Mouse (Mus musculus) midbrain, postnatal 0 days (tissue): ENCODE results near the gene Catip. TPM values are rescaled to one million over a fixed set of nuclear protein-coding genes. Genes with fewer than 3 reads are reported as not detected.

Experiments used
- ATAC-seq: fragments of 200-750 bp; cut with Nextera tagmentation; 2 replicates; pipeline ENCODE4 v1.8.0; 2017; ENCODE audit warnings: moderate number of reproducible peaks, mild to moderate bottlenecking, moderate TSS enrichment, moderate library complexity; ENCODE audit not compliant: low FRiP score
- DNase-seq: peaks from one replicate; pipeline ENCODE4 v3.0.0-alpha.2; 2015; ENCODE audit warnings: low spot score
- H3K27ac ChIP-seq: fragments of 300-500 bp; sonication (generic); 2 replicates; pipeline ENCODE4 v1.5.1; 2014; ENCODE audit warnings: low read depth, mild to moderate bottlenecking, low read length, mixed read lengths
- H3K27me3 ChIP-seq: fragments of 300-500 bp; sonication (generic); 2 replicates; pipeline ENCODE4 v1.6.1; 2014; ENCODE audit warnings: low read length, control low read depth, mixed read lengths; ENCODE audit not compliant: insufficient read depth
- H3K36me3 ChIP-seq: fragments of 300-500 bp; sonication (generic); 2 replicates; pipeline ENCODE4 v1.6.1; 2014; ENCODE audit warnings: low read length, control low read depth, mixed read lengths; ENCODE audit not compliant: insufficient read depth
- H3K4me1 ChIP-seq: fragments of 300-500 bp; sonication (generic); 2 replicates; pipeline ENCODE4 v1.6.1; 2014; ENCODE audit warnings: mild to moderate bottlenecking, control low read depth, antibody characterized with exemption, low read length, mixed read lengths; ENCODE audit not compliant: insufficient read depth
- H3K4me2 ChIP-seq: fragments of 300-500 bp; sonication (generic); 2 replicates; pipeline ENCODE4 v1.6.1; 2014; ENCODE audit warnings: low read depth, mild to moderate bottlenecking, low read length, mixed read lengths; ENCODE audit not compliant: poor library complexity, severe bottlenecking
- H3K4me3 ChIP-seq: fragments of 300-500 bp; sonication (generic); 2 replicates; pipeline ENCODE4 v1.5.1; 2014; ENCODE audit warnings: low read depth, mild to moderate bottlenecking, low read length, moderate library complexity
- H3K9ac ChIP-seq: fragments of 300-500 bp; sonication (generic); replicated peaks from 2 replicates; pipeline ENCODE4 v1.6.1; 2014; ENCODE audit warnings: mild to moderate bottlenecking, low read length, moderate library complexity, mixed read lengths; ENCODE audit not compliant: poor library complexity, severe bottlenecking
- H3K9me3 ChIP-seq: fragments of 300-500 bp; sonication (generic); 2 replicates; pipeline ENCODE4 v1.6.1; 2016; ENCODE audit warnings: low read length, control low read depth
- CTCF ChIP-seq: IDR thresholded peaks from 2 replicates; pipeline ENCODE4 v1.5.1; 2016; ENCODE audit warnings: antibody characterized with exemption, mild to moderate bottlenecking
- WGBS: fragments of 180-500 bp; shearing (Covaris S2); extraction: QIAGEN DNeasy Blood & Tissue Kit; methylation state at CpG from one replicate; pipeline ENCODE4 v1.1.7; 2014; 5-methylcytosine and 5-hydroxymethylcytosine counted together
- polyA plus RNA-seq: library from polyadenylated mRNA; unstranded; fragments of >200 nt; fragmentation: Nextera tagmentation; extraction: Ambion mirVana; gene quantifications from 2 replicates; pipeline ENCODE4 v1.2.1, GENCODE M21; 2015
- total RNA-seq: library from RNA; depleted of rRNA; stranded (reverse); fragments of >200 nt; gene quantifications from 2 replicates; pipeline ENCODE4 v1.2.3, GENCODE M21; 2014

Gene Catip
- total and polyA plus RNA-seq, 2 experiments from 2014 or later: 2.4 to 4.0 TPM

DNA sequence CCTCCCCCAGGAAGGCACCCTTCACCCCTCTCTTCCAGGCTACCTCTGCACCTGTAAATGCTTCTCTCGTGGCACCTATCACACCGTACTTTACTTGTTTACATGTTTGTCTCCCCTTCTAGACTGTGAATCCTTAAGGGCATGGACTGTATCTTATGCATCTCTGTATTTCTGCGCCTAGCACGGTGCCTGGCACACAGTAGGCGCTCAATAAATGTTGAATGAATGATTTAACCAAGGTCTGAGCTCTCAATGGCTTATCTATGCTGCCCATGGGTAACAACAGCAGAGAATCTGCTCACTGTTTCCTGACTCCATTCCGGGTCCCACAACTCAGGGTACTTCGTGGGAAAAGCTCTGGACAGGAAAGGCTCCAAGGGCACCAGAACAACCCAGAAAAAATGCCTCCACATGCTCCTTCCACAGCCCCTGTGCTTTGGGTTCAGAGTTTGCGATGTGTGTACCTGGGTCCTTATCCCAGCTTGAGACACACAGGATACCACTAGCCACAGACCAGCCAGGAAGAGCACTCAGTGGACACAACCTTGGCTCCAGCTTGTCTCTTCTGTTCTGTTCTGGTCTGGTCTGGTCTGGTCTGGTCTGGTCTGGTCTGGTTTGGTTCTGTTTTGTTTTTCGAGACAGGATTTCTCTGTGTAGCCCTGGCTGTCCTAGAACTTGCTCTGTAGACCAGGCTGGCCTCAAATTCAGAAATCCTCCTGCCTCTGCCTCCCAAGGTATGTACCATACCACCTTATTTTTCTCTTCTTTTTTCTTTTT is 8.3 kb upstream of the Catip start:
- no peaks in the 10 kb centered on the region for H3K4me1 ChIP-seq
- no peak overlapping the region for H3K4me2 ChIP-seq
- no peak overlapping the region for H3K9ac ChIP-seq
- DNase-seq (no peak), ATAC-seq (no peak)
- H3K27ac ChIP-seq: no peak overlapping the region
- TF ChIP-seq CTCF: no peak
- no peaks in the 10 kb centered on the region for H3K27me3 ChIP-seq
- no peak overlapping the region for H3K4me3 ChIP-seq
- H3K9me3 ChIP-seq: no peaks in the 10 kb centered on the region
- WGBS: 95% methylated on average over 9 of the region's 9 CpGs
- peaks cover 27% of the 10 kb centered on the region for H3K36me3 ChIP-seq

DNA sequence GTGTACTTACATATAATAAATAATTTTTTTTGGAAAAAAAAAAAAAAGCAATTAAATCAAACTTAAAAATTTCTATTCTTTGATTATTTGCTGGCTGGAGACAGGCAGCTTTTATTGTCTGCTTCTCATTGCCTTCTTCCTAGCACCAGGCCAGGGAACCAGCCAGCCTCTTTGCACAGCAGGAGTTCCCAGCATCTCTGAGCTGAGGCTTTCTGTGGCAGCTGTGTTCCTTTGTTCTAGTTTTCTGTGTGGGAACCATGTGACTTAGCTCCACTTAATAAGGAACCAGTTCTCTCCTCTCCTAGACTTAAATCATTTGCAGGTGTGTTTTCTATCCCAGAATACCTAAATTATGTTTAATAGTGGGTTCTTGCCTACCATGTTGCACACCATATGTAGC is 4.4 kb upstream of the Catip start:
- Histone ChIP-seq H3K4me3 (no peak overlapping the region), H3K4me2 (no peak overlapping the region), H3K9me3 (no peaks in the 10 kb centered on the region), H3K9ac (no peak overlapping the region), H3K4me1 (no peaks in the 10 kb centered on the region), H3K27ac (no peak overlapping the region), H3K36me3 (peaks cover 7% of the 10 kb centered on the region; the same call in 1 of the 2 replicates), H3K27me3 (no peaks in the 10 kb centered on the region)
- ATAC-seq (no peak), DNase-seq (no peak)
- TF ChIP-seq CTCF: no peak

GRCm38 (mm10) chr1:74359952-74360517 is 1.9 kb upstream of the Catip start:
- H3K4me1 ChIP-seq: no peaks in the 10 kb centered on the region
- WGBS: 86% methylated on average over 5 of the region's 5 CpGs
- ATAC-seq: no peak
- H3K27ac ChIP-seq: no peak overlapping the region
- H3K4me3 ChIP-seq: no peak overlapping the region
- H3K4me2 ChIP-seq: no peak overlapping the region
- no peaks in the 10 kb centered on the region; the same call in 1 of the 2 replicates for H3K36me3 ChIP-seq
- no peak overlapping the region for H3K9ac ChIP-seq
- no peaks in the 10 kb centered on the region for H3K9me3 ChIP-seq
- no peak for DNase-seq
- H3K27me3 ChIP-seq: no peaks in the 10 kb centered on the region
- no peak for TF ChIP-seq CTCF

- ATAC-seq (peak; percentile 25; the same call in 1 of the 2 replicates), DNase-seq (no peak)
- H3K27ac ChIP-seq: no peak overlapping the region
- 68% methylated on average over 17 of the region's 17 CpGs for WGBS
- no peaks in the 10 kb centered on the region; the same call in 1 of the 2 replicates for H3K27me3 ChIP-seq
- H3K9ac ChIP-seq: no peak overlapping the region
- TF ChIP-seq CTCF: no peak
- H3K4me1 ChIP-seq: no peaks in the 10 kb centered on the region
- H3K4me3 ChIP-seq: no peak overlapping the region
- no peak overlapping the region for H3K4me2 ChIP-seq
- no peaks in the 10 kb centered on the region for H3K9me3 ChIP-seq
- H3K36me3 ChIP-seq: no peaks in the 10 kb centered on the region
Measured at GRCm38 (mm10) chr1:74362325-74363229, 669 bp downstream of the Catip start.

DNA sequence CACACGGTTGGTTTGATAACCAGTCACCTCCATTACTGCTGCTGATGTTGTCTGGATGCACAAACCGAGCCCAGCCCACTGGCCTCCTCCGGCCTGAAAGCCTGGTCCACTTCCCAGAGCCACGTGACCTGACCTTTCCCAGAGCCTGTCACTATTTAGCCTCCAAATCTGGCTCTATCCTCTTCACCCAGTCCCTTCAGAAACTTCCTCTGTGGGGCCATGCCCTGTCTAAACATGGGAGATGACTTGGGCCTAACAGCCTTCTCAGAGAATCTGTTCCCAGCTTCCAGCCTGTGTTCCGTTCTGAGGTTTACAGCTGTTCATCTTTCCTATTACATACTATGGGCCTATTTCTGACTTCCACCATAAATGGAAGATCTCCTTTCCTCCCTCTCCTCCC is 1.5 kb downstream of the Catip start:
- no peaks in the 10 kb centered on the region for H3K9me3 ChIP-seq
- no peak overlapping the region for H3K4me3 ChIP-seq
- H3K9ac ChIP-seq: no peak overlapping the region
- no peak for TF ChIP-seq CTCF
- DNase-seq: no peak
- H3K4me2 ChIP-seq: no peak overlapping the region
- H3K36me3 ChIP-seq: no peaks in the 10 kb centered on the region
- H3K4me1 ChIP-seq: peaks cover 4% of the 10 kb centered on the region; the same call in 1 of the 2 replicates
- no peaks in the 10 kb centered on the region; the same call in 1 of the 2 replicates for H3K27me3 ChIP-seq
- no peak for ATAC-seq
- WGBS: 63% methylated on average over 5 of the region's 5 CpGs
- H3K27ac ChIP-seq: no peak overlapping the region
